ENCODE assay signal across 20 mouse cellular contexts in the genomic region with DNA sequence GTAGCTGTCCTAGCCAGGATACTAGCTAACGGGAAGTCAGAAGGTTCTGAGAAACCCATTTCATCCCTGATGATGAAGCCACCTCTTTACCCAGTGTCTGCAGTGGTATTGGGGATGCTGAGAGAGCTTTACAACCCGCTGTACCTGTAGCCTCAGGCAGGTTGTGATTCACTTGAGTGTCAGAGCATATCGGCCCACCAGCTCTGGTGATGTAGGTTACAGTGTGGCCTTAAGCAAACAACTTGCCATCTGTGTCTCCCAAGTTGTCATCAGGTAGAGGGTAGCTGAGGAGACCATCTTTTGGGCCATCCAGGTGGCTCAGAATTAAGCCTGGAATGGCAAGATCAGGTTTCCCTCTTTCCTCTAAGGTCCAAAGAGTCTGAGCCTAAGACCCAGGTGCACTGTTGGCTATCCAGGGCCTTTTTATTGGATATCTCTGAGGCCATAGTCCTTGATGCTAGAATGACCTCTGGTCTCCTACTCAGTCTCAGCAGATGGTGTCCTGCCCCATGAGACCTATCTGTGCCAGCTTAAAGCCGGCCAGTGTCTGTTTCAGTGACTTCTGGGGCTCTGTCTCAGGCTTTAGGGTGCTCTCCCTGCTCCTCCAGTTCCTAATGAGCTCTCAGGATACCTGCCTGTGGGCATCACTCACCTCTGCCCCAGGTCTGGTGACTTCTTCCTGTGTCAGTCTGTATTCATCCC. TPM values are rescaled to one million over a fixed set of nuclear protein-coding genes. Genes with fewer than 3 reads are reported as not detected.
"Had no signal": no experiment of that assay in that cellular context is flagged by ENCODE, and none has a peak within 500 bp of the region (broad histone marks: within the 10 kb centered on the region; RNA-seq: fewer than 3 reads in every experiment).

No protein-coding gene starts in this region.

- H3K4me3 ChIP-seq: layer of hippocampus, adult 2 months; limb, embryonic 13.5 days; liver, embryonic 15.5 days; megakaryocyte, embryonic 14.5 days; midbrain, embryonic 15.5 days had no signal

- H3K4me2 ChIP-seq: limb, embryonic 13.5 days; liver, embryonic 11.5 days; liver, embryonic 15.5 days; lung, embryonic 14.5 days; midbrain, embryonic 11.5 days; midbrain, embryonic 15.5 days had no signal

- DNase-seq: kidney, adult 9 months; kidney, postnatal 36 days; lung, postnatal 14 days; right cerebral cortex, adult 18-20 months; right cerebral cortex, postnatal 25 days; spleen, adult 18-20 months; thymus, adult 18-20 months; thymus, postnatal 14 days had no signal

- H3K9ac ChIP-seq: limb, embryonic 13.5 days; liver, embryonic 15.5 days; lung, embryonic 14.5 days; midbrain, embryonic 15.5 days had no signal

- H3K9me3 ChIP-seq: limb, embryonic 13.5 days; liver, embryonic 15.5 days; midbrain, embryonic 15.5 days had no signal

- H3K27me3 ChIP-seq: limb, embryonic 13.5 days; liver, embryonic 15.5 days; midbrain, embryonic 15.5 days had no signal

- ATAC-seq: midbrain, embryonic 15.5 days had no signal

- H3K27ac ChIP-seq: kidney, postnatal 0 days; layer of hippocampus, adult 2 months; limb, embryonic 13.5 days; liver, embryonic 15.5 days; macrophage; midbrain, embryonic 15.5 days had no signal

- H3K4me1 ChIP-seq: liver, embryonic 15.5 days; megakaryocyte, embryonic 14.5 days; midbrain, embryonic 15.5 days had no signal

RNA-seq across cellular contexts. Expression of a gene that starts 27.5 kb away (rescaled TPM):
- total RNA-seq: layer of hippocampus, adult 2 months; monocyte, adult 5-6 weeks had no signal
- polyA plus RNA-seq: macrophage; neural tube, embryonic 14.5 days had no signal
